Mouse (Mus musculus): ENCODE measurements around the gene Dhx58. TPM values are rescaled to one million over a fixed set of nuclear protein-coding genes. Genes with fewer than 3 reads are reported as not detected.
A peak's percentile ranks its signal among the peaks of the same experiment; 100 is the strongest.

Dhx58 gene
- polyA plus RNA-seq, 1 experiment from 2014 or later = 2.0 TPM

DNA sequence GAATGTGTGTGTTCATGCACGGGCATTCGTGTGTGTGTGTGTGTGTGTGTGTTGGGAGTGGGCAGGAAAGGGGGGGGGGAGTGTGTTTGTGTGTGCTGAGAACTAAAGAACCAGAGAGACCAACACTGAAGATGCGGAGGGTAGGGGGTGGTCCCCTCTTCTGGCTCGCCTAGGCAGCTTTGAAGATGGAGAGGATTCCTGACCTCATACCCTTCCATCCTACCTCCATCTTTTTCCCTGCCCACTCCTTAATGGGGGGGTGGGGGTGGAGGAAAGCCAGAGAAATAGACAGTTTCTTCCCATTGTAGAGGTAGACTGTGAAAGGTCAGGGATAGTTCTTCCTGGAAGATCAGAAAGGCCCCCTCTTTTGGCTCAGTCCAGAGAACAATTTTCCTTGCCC lies 9.1 kb upstream of the Dhx58 start:
- Histone ChIP-seq H3K9ac (ENCODE audit: low read depth, low read length) (peak overlapping the region; percentile 59; the same call in 1 of the 2 replicates), H3K27ac (replicated peaks; ENCODE audit: low read depth, low read length) (0 out of 2 replicates have a peak overlapping the region, but pooled peaks have one; percentile 22), H3K4me2 (ENCODE audit: low read depth, low read length) (peak overlapping the region; percentile 73), H3K36me3 (ENCODE audit: control insufficient read depth, insufficient read depth, low read length) (peaks cover 54% of the 10 kb centered on the region), H3K9me3 (ENCODE audit: control insufficient read depth, low read length) (no peaks in the 10 kb centered on the region), H3K4me3 (ENCODE audit: low read depth, low read length) (peak overlapping the region; percentile 23; the same call in 1 of the 2 replicates), H3K4me1 (ENCODE audit: control insufficient read depth, insufficient read depth, low read length) (peaks cover 26% of the 10 kb centered on the region), H3K27me3 (replicated peaks; ENCODE audit: control insufficient read depth, insufficient read depth, low read length) (no peaks in the 10 kb centered on the region)
- DNase-seq (ENCODE audit: low spot score) (no peak), ATAC-seq (ENCODE audit: low read depth) (no peak)
- WGBS = 56% methylated on average over 4 of the region's 4 CpGs

DNA sequence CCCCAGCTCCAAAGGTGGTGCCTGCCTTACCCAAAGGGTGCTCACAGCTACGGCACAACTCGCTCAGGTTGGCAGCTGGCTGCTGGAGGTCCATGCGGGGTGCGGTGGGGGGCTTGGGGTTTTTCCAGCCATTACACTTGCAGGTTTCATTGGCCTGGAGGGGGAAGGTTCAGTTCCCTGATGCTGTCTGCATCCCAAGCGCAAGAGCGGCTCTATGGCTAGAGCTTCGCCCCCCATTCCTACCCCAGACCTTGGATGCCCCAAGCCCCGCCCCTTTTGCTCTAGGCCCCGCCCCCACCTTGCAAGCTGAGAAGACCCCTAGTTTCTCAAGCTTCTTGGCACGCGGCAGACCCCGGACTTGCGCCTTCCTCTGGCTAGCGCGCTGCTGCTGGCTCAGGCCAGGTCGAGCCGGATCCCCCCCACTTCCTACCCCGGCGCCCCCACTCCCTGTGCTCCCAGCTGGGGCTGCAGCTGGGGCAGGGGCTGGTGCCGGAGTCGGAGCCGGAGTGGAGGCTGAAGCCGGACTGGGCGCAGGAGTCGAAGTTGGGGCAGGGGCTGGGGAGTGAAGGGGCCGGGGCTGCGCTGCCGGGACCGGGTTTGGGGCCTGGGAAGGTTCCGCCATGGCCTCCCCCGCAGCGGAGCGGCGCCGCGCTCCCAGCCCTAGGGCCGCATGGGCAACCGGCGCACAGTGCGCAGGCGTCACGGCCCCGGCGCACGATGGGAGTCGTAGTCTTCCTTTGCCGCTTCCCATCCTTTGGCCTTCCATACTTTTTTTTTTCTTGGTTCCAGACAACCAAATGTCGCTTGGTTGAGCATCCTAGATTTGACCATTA lies 7.9 kb upstream of the Dhx58 start, which contains the start of gene Kat2a:
Gene Kat2a (minus strand): TSS at position 683 of the 833 bp plus-strand sequence.
- ATAC-seq (ENCODE audit: low read depth) = peak; percentile 94
- Histone ChIP-seq H3K27me3 (replicated peaks; ENCODE audit: control insufficient read depth, insufficient read depth, low read length) (no peaks in the 10 kb centered on the region), H3K9ac (ENCODE audit: low read depth, low read length) (peak within 1 kb of the TSS; percentile 96), H3K27ac (replicated peaks; ENCODE audit: low read depth, low read length) (peak within 1 kb of the TSS; percentile 76), H3K4me3 (ENCODE audit: low read depth, low read length) (peak within 1 kb of the TSS; percentile 99), H3K9me3 (ENCODE audit: control insufficient read depth, low read length) (no peaks in the 10 kb centered on the region), H3K4me2 (ENCODE audit: low read depth, low read length) (peak within 1 kb of the TSS; percentile 73), H3K4me1 (ENCODE audit: control insufficient read depth, insufficient read depth, low read length) (peaks cover 26% of the 10 kb centered on the region), H3K36me3 (ENCODE audit: control insufficient read depth, insufficient read depth, low read length) (peaks cover 55% of the 10 kb centered on the region)
- DNase-seq (ENCODE audit: low spot score) = peak; percentile 94
- WGBS = 1% methylated on average over 30 of the region's 48 CpGs

DNA sequence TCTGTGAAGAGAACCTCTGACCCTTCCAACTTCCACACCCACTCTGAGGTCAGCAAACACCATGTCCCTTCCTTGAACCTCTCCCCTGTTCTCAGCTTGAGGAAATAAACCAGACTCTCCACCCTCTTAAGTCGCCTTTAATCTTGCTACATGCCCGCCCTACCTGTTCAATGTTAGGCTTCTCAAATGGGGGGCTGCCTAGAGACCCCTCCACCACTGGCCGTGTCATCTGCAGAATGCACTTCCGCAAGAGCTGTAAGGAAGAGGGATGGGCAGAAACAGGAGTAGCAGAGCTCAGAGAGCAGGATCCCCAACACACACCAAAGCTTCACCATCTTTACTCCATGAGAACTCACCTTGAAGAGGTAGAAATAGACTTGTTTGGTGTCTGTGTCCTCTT lies 6.9 kb upstream of the Dhx58 start:
- H3K4me3 ChIP-seq (ENCODE audit: low read depth, low read length) = no peak overlapping the region
- H3K36me3 ChIP-seq (ENCODE audit: control insufficient read depth, insufficient read depth, low read length) = peaks cover 55% of the 10 kb centered on the region

DNA sequence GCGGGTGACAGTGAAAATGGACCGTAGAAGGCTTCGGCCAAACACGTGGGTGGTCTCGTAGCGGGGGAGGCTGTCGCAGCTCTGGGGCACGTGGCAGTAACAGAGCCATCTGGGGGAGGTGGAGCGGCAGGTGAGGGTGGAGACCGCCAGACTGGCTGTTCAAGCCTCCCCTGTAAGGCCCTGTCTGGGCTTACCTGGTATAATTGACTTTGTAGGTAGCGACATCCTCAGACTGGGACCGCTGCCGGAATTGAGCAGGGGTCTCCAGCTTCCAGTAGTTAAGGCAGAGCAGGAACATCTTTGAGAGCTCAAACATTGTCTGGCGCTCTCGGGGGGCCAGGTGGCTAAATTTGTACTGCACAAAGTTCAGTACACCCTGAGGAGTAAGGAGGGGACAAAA lies 6.5 kb upstream of the Dhx58 start:
- no peaks in the 10 kb centered on the region for H3K9me3 ChIP-seq (ENCODE audit: control insufficient read depth, low read length)
- ATAC-seq (ENCODE audit: low read depth) (no peak), DNase-seq (ENCODE audit: low spot score) (no peak)
- peaks cover 26% of the 10 kb centered on the region for H3K4me1 ChIP-seq (ENCODE audit: control insufficient read depth, insufficient read depth, low read length)
- WGBS = 90% methylated on average over 15 of the region's 15 CpGs
- no peak overlapping the region for H3K4me3 ChIP-seq (ENCODE audit: low read depth, low read length)
- H3K27me3 ChIP-seq (replicated peaks; ENCODE audit: control insufficient read depth, insufficient read depth, low read length) = no peaks in the 10 kb centered on the region
- no peak overlapping the region for H3K27ac ChIP-seq (replicated peaks; ENCODE audit: low read depth, low read length)
- peaks cover 55% of the 10 kb centered on the region for H3K36me3 ChIP-seq (ENCODE audit: control insufficient read depth, insufficient read depth, low read length)
- no peak overlapping the region for H3K4me2 ChIP-seq (ENCODE audit: low read depth, low read length)
- no peak overlapping the region for H3K9ac ChIP-seq (ENCODE audit: low read depth, low read length)

More for the DNA sequence above, 6.9 kb upstream of the Dhx58 start:
- WGBS = 88% methylated on average over 4 of the region's 4 CpGs
- peaks cover 26% of the 10 kb centered on the region for H3K4me1 ChIP-seq (ENCODE audit: control insufficient read depth, insufficient read depth, low read length)
- no peak overlapping the region for H3K27ac ChIP-seq (replicated peaks; ENCODE audit: low read depth, low read length)
- H3K9me3 ChIP-seq (ENCODE audit: control insufficient read depth, low read length) = no peaks in the 10 kb centered on the region
- H3K4me2 ChIP-seq (ENCODE audit: low read depth, low read length) = peak overlapping the region; percentile 73; the same call in 1 of the 2 replicates
- H3K27me3 ChIP-seq (replicated peaks; ENCODE audit: control insufficient read depth, insufficient read depth, low read length) = no peaks in the 10 kb centered on the region
- ATAC-seq (ENCODE audit: low read depth) (no peak), DNase-seq (ENCODE audit: low spot score) (no peak)
- no peak overlapping the region for H3K9ac ChIP-seq (ENCODE audit: low read depth, low read length)

DNA sequence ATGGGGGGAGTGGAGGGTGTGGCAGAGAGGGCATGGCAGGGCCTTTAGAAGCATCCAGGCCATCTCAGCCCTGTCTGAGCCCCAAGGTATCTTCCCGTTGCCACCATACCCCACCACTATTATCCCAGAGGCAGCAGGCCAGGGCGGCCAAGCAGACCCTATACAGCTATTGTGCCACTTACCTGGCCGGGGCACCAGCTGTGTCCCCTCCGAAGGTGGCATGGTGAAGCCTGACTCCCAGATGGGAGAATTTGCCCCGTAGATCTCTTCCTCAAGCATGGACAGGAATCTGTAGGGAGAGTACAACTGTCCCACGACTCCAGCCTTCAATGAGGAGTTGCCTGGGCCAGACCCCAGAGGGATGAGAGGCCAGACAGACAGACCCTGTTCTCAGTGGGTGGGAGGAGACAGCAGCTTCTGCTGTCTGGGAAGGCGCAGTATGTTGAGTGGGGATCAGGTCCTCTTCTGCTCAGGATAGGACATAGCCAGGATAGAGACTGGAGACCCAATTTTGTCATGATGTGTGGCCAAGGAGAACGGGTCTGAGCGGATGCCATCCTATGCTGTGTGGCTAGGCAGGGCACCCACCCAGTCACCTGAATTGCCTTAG lies 5.2 kb upstream of the Dhx58 start:
- DNase-seq (ENCODE audit: low spot score) (no peak), ATAC-seq (ENCODE audit: low read depth) (no peak)
- Histone ChIP-seq H3K9ac (ENCODE audit: low read depth, low read length) (no peak overlapping the region), H3K4me2 (ENCODE audit: low read depth, low read length) (no peak overlapping the region), H3K27ac (replicated peaks; ENCODE audit: low read depth, low read length) (no peak overlapping the region), H3K4me1 (ENCODE audit: control insufficient read depth, insufficient read depth, low read length) (peaks cover 25% of the 10 kb centered on the region), H3K27me3 (replicated peaks; ENCODE audit: control insufficient read depth, insufficient read depth, low read length) (no peaks in the 10 kb centered on the region), H3K4me3 (ENCODE audit: low read depth, low read length) (no peak overlapping the region), H3K9me3 (ENCODE audit: control insufficient read depth, low read length) (no peaks in the 10 kb centered on the region), H3K36me3 (ENCODE audit: control insufficient read depth, insufficient read depth, low read length) (peaks cover 63% of the 10 kb centered on the region)
- WGBS = 87% methylated on average over 9 of the region's 9 CpGs

DNA sequence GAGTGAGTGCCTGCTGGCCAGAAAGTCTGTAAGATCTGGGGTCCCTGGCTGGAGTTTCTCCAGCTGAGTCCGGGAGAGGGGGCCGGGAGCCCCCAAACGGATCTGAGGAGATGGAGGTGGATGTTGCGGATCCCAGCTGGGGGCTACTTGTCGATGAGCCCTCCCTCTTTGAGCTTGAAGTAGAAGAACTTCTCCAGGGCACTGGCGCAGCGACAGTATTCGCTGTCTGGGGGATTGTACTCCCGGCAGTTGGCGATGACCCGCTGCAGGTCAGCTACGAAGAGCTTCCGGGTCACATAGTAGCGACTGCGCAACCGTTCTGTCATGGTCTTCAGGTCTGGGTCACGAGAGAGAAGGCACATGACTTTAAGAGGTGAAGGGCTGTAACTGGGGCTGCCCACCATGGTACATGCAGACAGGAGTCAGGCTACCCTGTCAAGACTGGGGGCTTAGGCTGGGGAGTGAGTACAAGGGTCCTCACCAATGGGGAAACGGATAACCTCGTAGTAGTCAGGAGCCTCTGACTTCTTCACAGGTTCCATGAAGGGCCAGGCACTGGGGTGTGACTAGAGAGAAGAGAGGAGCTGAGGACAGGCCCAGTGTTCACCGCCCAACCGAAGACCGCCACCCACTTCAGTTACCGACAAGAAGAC lies 1.1 kb upstream of the Dhx58 start:
- ATAC-seq (ENCODE audit: low read depth) (no peak), DNase-seq (ENCODE audit: low spot score) (no peak)
- H3K9ac ChIP-seq (ENCODE audit: low read depth, low read length) = no peak overlapping the region
- H3K9me3 ChIP-seq (ENCODE audit: control insufficient read depth, low read length) = no peaks in the 10 kb centered on the region
- no peak overlapping the region for H3K4me3 ChIP-seq (ENCODE audit: low read depth, low read length)
- H3K27ac ChIP-seq (replicated peaks; ENCODE audit: low read depth, low read length) = no peak overlapping the region
- H3K27me3 ChIP-seq (replicated peaks; ENCODE audit: control insufficient read depth, insufficient read depth, low read length) = no peaks in the 10 kb centered on the region
- 87% methylated on average over 23 of the region's 23 CpGs for WGBS
- H3K4me2 ChIP-seq (ENCODE audit: low read depth, low read length) = no peak overlapping the region
- 0 out of 2 replicates have a peak, but pooled peaks cover 3% of the 10 kb centered on the region for H3K4me1 ChIP-seq (ENCODE audit: control insufficient read depth, insufficient read depth, low read length)
- peaks cover 59% of the 10 kb centered on the region for H3K36me3 ChIP-seq (ENCODE audit: control insufficient read depth, insufficient read depth, low read length)

DNA sequence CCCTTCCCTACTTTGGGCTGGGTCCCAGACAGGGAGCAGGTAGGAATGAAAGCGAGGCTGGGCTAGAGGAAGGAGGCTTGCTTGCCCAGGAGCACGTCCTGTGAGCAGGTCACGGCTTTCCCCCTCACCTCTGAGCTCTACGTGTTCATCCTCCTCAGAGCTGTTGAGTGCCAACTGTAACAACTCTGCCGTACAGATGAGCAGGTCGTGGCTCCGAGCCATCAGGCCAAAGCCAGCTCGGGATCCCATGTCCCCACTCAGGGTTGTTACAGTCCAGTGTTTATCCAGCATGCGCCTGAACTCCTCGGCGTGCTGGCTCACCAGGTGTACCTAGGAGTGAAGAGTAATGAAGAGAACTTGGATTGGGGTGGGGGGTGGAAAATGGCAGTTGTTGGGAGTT lies 705 bp downstream of the Dhx58 start:
- DNase-seq (ENCODE audit: low spot score) = no peak
- no peaks in the 10 kb centered on the region for H3K9me3 ChIP-seq (ENCODE audit: control insufficient read depth, low read length)
- no peak overlapping the region for H3K27ac ChIP-seq (replicated peaks; ENCODE audit: low read depth, low read length)
- 0 out of 2 replicates have a peak, but pooled peaks cover 3% of the 10 kb centered on the region for H3K4me1 ChIP-seq (ENCODE audit: control insufficient read depth, insufficient read depth, low read length)
- 66% methylated on average over 11 of the region's 11 CpGs for WGBS
- peaks cover 42% of the 10 kb centered on the region; the same call in 1 of the 2 replicates for H3K36me3 ChIP-seq (ENCODE audit: control insufficient read depth, insufficient read depth, low read length)
- no peak overlapping the region for H3K4me2 ChIP-seq (ENCODE audit: low read depth, low read length)
- no peak overlapping the region for H3K9ac ChIP-seq (ENCODE audit: low read depth, low read length)
- ATAC-seq (ENCODE audit: low read depth) = no peak
- H3K27me3 ChIP-seq (replicated peaks; ENCODE audit: control insufficient read depth, insufficient read depth, low read length) = no peaks in the 10 kb centered on the region
- H3K4me3 ChIP-seq (ENCODE audit: low read depth, low read length) = no peak overlapping the region

DNA sequence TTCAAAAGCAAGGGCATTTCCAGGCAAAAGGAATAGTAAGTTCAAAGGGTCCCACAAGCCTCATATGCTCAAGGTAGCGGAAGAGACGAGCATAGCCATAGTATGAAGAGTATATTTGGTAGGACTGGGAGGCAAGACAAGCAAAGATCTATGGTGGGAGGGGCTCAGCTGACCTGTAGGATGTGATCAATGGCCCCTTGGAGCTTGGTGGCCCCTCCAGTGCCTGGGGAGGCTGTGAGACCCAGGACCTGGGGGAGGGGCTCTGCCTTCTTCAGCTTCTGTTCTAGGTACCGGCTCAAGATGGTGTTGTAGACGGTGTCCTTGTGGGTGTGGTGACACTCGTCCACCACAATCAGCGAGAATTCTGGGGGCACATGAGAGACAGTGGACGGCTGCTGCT lies 1.2 kb downstream of the Dhx58 start:
- Histone ChIP-seq H3K4me2 (ENCODE audit: low read depth, low read length) (peak overlapping the region; percentile 35), H3K27ac (replicated peaks; ENCODE audit: low read depth, low read length) (no peak overlapping the region), H3K27me3 (replicated peaks; ENCODE audit: control insufficient read depth, insufficient read depth, low read length) (no peaks in the 10 kb centered on the region), H3K9me3 (ENCODE audit: control insufficient read depth, low read length) (no peaks in the 10 kb centered on the region), H3K9ac (ENCODE audit: low read depth, low read length) (no peak overlapping the region; the same call in 1 of the 2 replicates), H3K4me1 (ENCODE audit: control insufficient read depth, insufficient read depth, low read length) (0 out of 2 replicates have a peak, but pooled peaks cover 3% of the 10 kb centered on the region), H3K4me3 (ENCODE audit: low read depth, low read length) (no peak overlapping the region), H3K36me3 (ENCODE audit: control insufficient read depth, insufficient read depth, low read length) (peaks cover 37% of the 10 kb centered on the region; the same call in 1 of the 2 replicates)
- ATAC-seq (ENCODE audit: low read depth) (no peak), DNase-seq (ENCODE audit: low spot score) (no peak)
- WGBS = 49% methylated on average over 7 of the region's 7 CpGs

Data from embryonic facial prominence, embryonic 14.5 days (tissue).